Mouse (Mus musculus) lung, adult 2 months (tissue): ENCODE measurements around the gene Paxx. TPM values are rescaled to one million over a fixed set of nuclear protein-coding genes. Genes with fewer than 3 reads are reported as not detected.

Experiments
- DNase-seq: peaks from one replicate; pipeline ENCODE4 v3.0.0; 2022
- H3K4me1 ChIP-seq: fragments of 200-500 bp; 2 replicates; pipeline ENCODE4 v1.6.1; 2011; ENCODE audit warnings: low read length; ENCODE audit not compliant: control insufficient read depth, insufficient read depth
- H3K4me3 ChIP-seq: fragments of 200-500 bp; replicated peaks from 2 replicates; pipeline ENCODE3; 2011; ENCODE audit warnings: low read depth, mild to moderate bottlenecking, control low read depth, low read length; ENCODE audit errors: extremely low read depth
- CTCF ChIP-seq: fragments of 200-500 bp; IDR thresholded peaks from 2 replicates; pipeline ENCODE4 v1.5.1; 2011; ENCODE audit warnings: mild to moderate bottlenecking, low read length, control low read depth; ENCODE audit not compliant: insufficient read depth
- POLR2A ChIP-seq: fragments of 200-500 bp; IDR thresholded peaks from 2 replicates; pipeline ENCODE4 v1.6.1; 2011; ENCODE audit warnings: low read depth, mild to moderate bottlenecking, control low read depth, low read length, borderline replicate concordance; ENCODE audit errors: extremely low read depth
- WGBS: fragments of 180-500 bp; shearing (Covaris S2); methylation state at CpG from one replicate; pipeline ENCODE4 v1.1.7; 2018; 5-methylcytosine and 5-hydroxymethylcytosine counted together
- polyA plus RNA-seq: library from polyadenylated mRNA; depleted of rRNA; stranded (reverse); fragments of >200 nt; gene quantifications from 2 replicates; pipeline ENCODE4 v1.2.3, GENCODE M21; 2012

Paxx gene
- polyA plus RNA-seq, 1 experiment = 74.6 TPM

GRCm38 (mm10) chr2:25456205-25456953 is 4.5 kb downstream of the Paxx start, which contains the start of gene Clic3:
TSS of gene Clic3 (plus strand) at chr2:25456838.
- WGBS = 44% methylated on average over 14 of the region's 14 CpGs
- Histone ChIP-seq H3K4me3 (peak within 1 kb of the TSS; percentile 50), H3K4me1 (peaks cover 8% of the 10 kb centered on the region)
- peak; percentile 80; the same call in 1 of the 2 replicates for TF ChIP-seq POLR2A
- TF ChIP-seq CTCF = no peak
- peak; percentile 77 for DNase-seq

- Histone ChIP-seq H3K4me3 (no peak overlapping the region), H3K4me1 (no peaks in the 10 kb centered on the region; the same call in 1 of the 2 replicates)
- 42% methylated on average over 1 of the region's 1 CpGs for WGBS
- no peak for TF ChIP-seq CTCF
- TF ChIP-seq POLR2A = no peak
- DNase-seq = no peak
These were observed 7.9 kb downstream of the Paxx start for GRCm38 (mm10) chr2:25452951-25453350.

DNA sequence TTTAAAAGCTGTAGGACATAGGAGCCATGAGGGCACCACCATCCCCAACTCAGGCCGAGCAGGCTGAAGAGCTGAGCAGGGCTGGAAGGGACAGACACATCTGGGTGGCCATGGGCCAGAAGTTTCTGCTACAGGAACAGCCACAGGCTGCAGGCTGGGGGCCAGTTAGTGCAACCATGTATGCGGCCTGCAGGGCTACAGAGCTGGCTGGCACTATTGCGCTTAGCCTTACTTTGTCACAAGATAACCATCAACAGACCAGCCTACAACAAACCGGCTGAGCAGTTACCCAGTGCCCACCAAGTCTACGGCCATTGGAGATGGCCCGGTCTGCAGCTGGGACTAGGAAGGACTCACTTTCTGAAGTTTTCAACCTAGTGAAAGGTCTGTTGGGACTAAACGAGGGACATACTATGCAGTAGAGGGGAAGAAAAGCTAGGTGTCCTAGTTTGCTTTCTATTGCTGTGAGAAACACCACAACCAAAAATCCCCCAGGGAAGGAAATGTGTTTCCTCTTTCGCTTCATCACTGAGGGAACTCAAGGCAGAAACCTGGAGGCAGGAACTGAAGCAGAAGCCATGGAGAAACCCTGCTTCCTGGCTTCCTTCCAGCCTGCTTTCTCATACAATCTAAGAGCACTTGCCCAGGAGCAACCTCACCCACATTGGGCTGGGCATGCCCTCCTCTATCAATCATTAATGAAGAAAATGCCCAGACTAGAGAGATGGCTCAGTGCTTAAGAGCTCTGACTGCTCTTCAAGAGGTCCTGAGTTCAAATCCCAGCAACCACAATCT is 9.8 kb downstream of the Paxx start:
- no peak for DNase-seq

GRCm38 (mm10) chr2:25442682-25443081 is 18.2 kb downstream of the Paxx start:
- no peaks in the 10 kb centered on the region for H3K4me1 ChIP-seq
- DNase-seq = no peak
- TF ChIP-seq POLR2A (no peak), CTCF (no peak)
- WGBS = 87% methylated on average over 14 of the region's 14 CpGs
- no peak overlapping the region for H3K4me3 ChIP-seq

More for the DNA sequence above, 9.8 kb downstream of the Paxx start:
- WGBS = 63% methylated on average over 8 of the region's 8 CpGs
- no peak for TF ChIP-seq POLR2A
- no peak for TF ChIP-seq CTCF
- Histone ChIP-seq H3K4me1 (no peaks in the 10 kb centered on the region), H3K4me3 (no peak overlapping the region)

GRCm38 (mm10) chr2:25441067-25441466 is 19.8 kb downstream of the Paxx start:
- DNase-seq = no peak
- Histone ChIP-seq H3K4me3 (no peak overlapping the region), H3K4me1 (no peaks in the 10 kb centered on the region)
- WGBS = 85% methylated on average over 20 of the region's 20 CpGs
- no peak for TF ChIP-seq CTCF
- no peak for TF ChIP-seq POLR2A

DNA sequence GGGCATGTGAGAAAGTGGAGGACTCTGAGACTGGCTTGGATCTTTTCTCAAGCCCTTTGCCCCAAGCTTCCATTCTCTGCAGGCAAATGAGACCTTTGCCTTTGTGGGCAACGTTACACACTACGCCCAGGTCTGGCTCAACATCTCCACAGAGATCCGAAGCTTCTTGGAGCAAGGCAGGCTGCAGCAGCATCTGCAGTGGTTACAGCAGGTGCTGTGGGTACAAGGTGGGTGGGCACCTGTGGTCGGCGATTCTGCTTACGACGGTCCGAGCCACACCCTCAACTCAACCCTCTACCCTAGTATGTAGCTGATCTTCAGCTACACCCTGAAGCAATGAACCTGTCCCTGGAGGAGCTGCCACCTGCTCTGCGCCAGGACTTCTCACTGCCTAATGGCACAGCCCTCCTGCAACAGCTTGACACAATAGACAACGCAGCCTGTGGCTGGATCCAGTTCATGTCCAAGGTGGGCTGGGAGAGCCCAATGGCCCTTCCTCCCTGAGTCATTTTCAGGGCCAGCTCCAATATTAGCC is 24.5 kb downstream of the Paxx start:
- WGBS = 91% methylated on average over 10 of the region's 10 CpGs

DNA sequence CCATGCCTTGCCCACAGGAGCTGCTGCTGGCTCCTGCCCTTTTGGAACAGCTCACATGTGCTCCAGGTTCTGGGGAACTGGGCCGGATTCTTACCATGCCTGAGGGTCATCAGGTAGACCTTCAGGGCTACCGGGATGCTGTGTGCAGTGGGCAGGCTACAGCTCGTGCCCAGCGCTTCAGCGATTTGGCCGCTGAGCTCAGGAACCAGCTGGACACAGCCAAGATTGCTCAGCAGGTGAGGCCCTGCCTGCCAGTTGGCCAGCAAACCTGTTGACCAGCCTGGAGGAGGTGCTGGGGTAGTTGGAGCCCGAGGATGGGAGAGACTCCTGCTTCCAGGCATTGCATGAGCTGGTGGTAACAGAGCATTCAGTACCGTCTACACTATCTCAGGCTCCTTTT is 26.6 kb downstream of the Paxx start:
- TF ChIP-seq POLR2A (no peak), CTCF (no peak)
- no peak overlapping the region for H3K4me3 ChIP-seq
- DNase-seq = no peak
- H3K4me1 ChIP-seq = peaks cover under 1% of the 10 kb centered on the region; the same call in 1 of the 2 replicates
- 84% methylated on average over 8 of the region's 8 CpGs for WGBS

More for the DNA sequence above, 24.5 kb downstream of the Paxx start:
- Histone ChIP-seq H3K4me1 (no peaks in the 10 kb centered on the region), H3K4me3 (no peak overlapping the region)
- TF ChIP-seq CTCF (no peak), POLR2A (no peak)
- DNase-seq = no peak

GRCm38 (mm10) chr2:25433101-25433500 is 27.8 kb downstream of the Paxx start:
- Histone ChIP-seq H3K4me1 (peaks cover 5% of the 10 kb centered on the region; the same call in 1 of the 2 replicates), H3K4me3 (no peak overlapping the region)
- WGBS = 82% methylated on average over 17 of the region's 17 CpGs
- no peak for DNase-seq
- TF ChIP-seq POLR2A = no peak
- TF ChIP-seq CTCF = no peak

DNA sequence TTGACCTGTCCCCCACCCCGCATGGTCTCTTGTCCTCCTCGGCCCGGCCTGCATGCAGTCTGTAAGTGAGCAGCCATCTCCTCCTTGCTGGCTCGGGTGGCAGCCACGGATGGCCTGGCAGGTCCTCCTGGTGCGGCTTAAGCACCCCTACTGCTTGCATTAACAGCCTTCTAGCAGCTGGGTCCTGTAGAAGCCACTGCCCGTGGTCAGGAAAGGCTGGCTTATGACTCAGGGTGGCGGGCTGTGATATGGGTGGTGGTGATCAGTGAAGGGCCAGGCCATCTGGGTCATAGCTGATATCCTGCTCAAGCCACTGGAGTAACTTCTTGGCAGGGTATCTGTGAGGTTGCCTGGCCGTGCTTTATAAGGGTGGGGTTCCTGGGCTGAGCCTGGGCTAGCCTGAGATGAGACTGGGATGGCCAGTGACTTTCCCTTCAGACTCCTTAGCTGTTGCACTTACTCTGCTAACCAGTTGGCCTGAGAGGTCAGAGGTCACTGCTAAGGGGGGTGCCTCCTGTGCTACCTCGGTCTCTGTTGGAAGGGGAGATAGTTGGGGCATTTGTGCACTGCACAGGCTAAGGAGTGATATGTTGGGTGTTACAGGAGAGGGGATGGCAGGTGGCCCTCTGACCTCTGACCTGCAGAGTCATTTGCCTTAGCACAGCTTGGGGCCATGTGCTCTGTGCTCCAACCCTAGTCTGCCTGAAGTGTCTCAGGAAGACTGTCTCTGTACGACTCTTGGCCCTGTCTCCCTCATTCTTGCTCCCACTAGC is 28.4 kb downstream of the Paxx start:
- WGBS = 77% methylated on average over 11 of the region's 11 CpGs
- no peak for TF ChIP-seq CTCF
- TF ChIP-seq POLR2A = no peak
- no peak for DNase-seq
- Histone ChIP-seq H3K4me1 (peaks cover 5% of the 10 kb centered on the region; the same call in 1 of the 2 replicates), H3K4me3 (no peak overlapping the region)
